Mouse (Mus musculus): ENCODE measurements at regions not wholly inside any gene's neighbourhood (a gene's known extent, or its start where the extent isn't known, plus 50 kb on each side); places are given as distances from the start of the nearest gene placed in this dataset.
"Not testable (repeated sequence)": the region's sequence is repeated elsewhere in the genome, so short reads cannot be mapped to it uniquely, and the experiment has no call there.

GRCm38 (mm10) chr11:31615107-31615811, 56.4 kb downstream of the Bod1 start:
- peak; percentile 87 to 88 for DNase-seq

GRCm38 (mm10) chr11:31614394-31614713, 57.3 kb downstream of the Bod1 start:
- no peak for DNase-seq

- DNase-seq = no peak
Measured at GRCm38 (mm10) chr11:31613688-31614393, 57.8 kb downstream of the Bod1 start.

- DNase-seq = no peak
Measured at GRCm38 (mm10) chr11:31608458-31608857, 63.2 kb downstream of the Bod1 start.

- DNase-seq = no peak
Measured at GRCm38 (mm10) chr11:31601499-31601898, 70.2 kb downstream of the Bod1 start.

GRCm38 (mm10) chr11:31593604-31594003, 78.1 kb downstream of the Bod1 start:
- no peak for DNase-seq

- no peak for DNase-seq
Measured at GRCm38 (mm10) chr11:31592061-31592460, 79.6 kb downstream of the Bod1 start.

GRCm38 (mm10) chr11:31591037-31591554, 80.6 kb downstream of the Bod1 start:
- DNase-seq = no peak

- no peak for DNase-seq
Measured at GRCm38 (mm10) chr11:31574941-31575340, 96.7 kb downstream of the Bod1 start.

- no peak for DNase-seq
Measured at GRCm38 (mm10) chr11:31564742-31565510, 106.8 kb downstream of the Bod1 start.

GRCm38 (mm10) chr11:31563826-31564741, 107.6 kb downstream of the Bod1 start:
- no peak for DNase-seq

GRCm38 (mm10) chr11:31562954-31563353, 108.7 kb downstream of the Bod1 start:
- no peak for DNase-seq

- DNase-seq = no peak
Measured at GRCm38 (mm10) chr11:31560775-31561174, 110.9 kb downstream of the Bod1 start.

- peak; percentile 78 to 89 for DNase-seq
Measured at GRCm38 (mm10) chr11:31555042-31555441, 116.6 kb downstream of the Bod1 start.

GRCm38 (mm10) chr11:31551614-31552271, 119.9 kb downstream of the Bod1 start:
- no peak for DNase-seq

GRCm38 (mm10) chr11:31550747-31551613, 120.7 kb downstream of the Bod1 start:
- DNase-seq = peak; percentile 68 to 75

GRCm38 (mm10) chr11:31545514-31545913, 126.2 kb downstream of the Bod1 start:
- DNase-seq = not testable (repeated sequence)

GRCm38 (mm10) chr11:31542635-31543219, 129.0 kb downstream of the Bod1 start:
- no peak for DNase-seq

GRCm38 (mm10) chr11:31541425-31541824, 130.3 kb downstream of the Bod1 start:
- DNase-seq = no peak

GRCm38 (mm10) chr11:31540816-31541215, 130.9 kb downstream of the Bod1 start:
- DNase-seq = no peak
